Mouse (Mus musculus) midbrain, embryonic 12.5 days (tissue): ENCODE measurements at regions not wholly inside any gene's neighbourhood (a gene's known extent, or its start where the extent isn't known, plus 50 kb on each side); places are given as distances from the start of the nearest gene placed in this dataset.

ENCODE experiments used
- ATAC-seq: fragments of 200-750 bp; cut with Nextera tagmentation; 2 replicates; pipeline ENCODE4 v1.8.0; 2017; ENCODE audit warnings: low read depth, moderate TSS enrichment, moderate library complexity; ENCODE audit not compliant: low FRiP score
- H3K27ac ChIP-seq: fragments of 300-500 bp; sonication (generic); replicated peaks from 2 replicates; pipeline ENCODE4 v1.5.1; 2016; ENCODE audit warnings: mild to moderate bottlenecking
- H3K27me3 ChIP-seq: fragments of 300-500 bp; sonication (generic); 2 replicates; pipeline ENCODE4 v1.6.1; 2016; ENCODE audit warnings: mild to moderate bottlenecking
- H3K36me3 ChIP-seq: fragments of 300-500 bp; sonication (generic); 2 replicates; pipeline ENCODE4 v1.6.1; 2016
- H3K4me1 ChIP-seq: fragments of 300-500 bp; sonication (generic); 2 replicates; pipeline ENCODE4 v1.6.1; 2016
- H3K4me2 ChIP-seq: fragments of 300-500 bp; sonication (generic); replicated peaks from 2 replicates; pipeline ENCODE4 v1.6.1; 2016; ENCODE audit warnings: mild to moderate bottlenecking, moderate library complexity
- H3K4me3 ChIP-seq: fragments of 300-500 bp; sonication (generic); 2 replicates; pipeline ENCODE4 v1.5.1; 2016; ENCODE audit warnings: mild to moderate bottlenecking
- H3K9ac ChIP-seq: fragments of 300-500 bp; sonication (generic); replicated peaks from 2 replicates; pipeline ENCODE4 v1.6.1; 2016; ENCODE audit warnings: mild to moderate bottlenecking, moderate library complexity
- H3K9me3 ChIP-seq: fragments of 300-500 bp; sonication (generic); 2 replicates; pipeline ENCODE4 v1.6.1; 2016; ENCODE audit warnings: mild to moderate bottlenecking
- WGBS: fragments of 180-500 bp; shearing (Covaris S2); methylation state at CpG from one replicate; pipeline ENCODE4 v1.1.7; 2016; 5-methylcytosine and 5-hydroxymethylcytosine counted together

- no peaks in the 10 kb centered on the region for H3K9me3 ChIP-seq
- H3K4me1 ChIP-seq: no peaks in the 10 kb centered on the region
- no peak for ATAC-seq
- H3K9ac ChIP-seq: no peak overlapping the region
- H3K27me3 ChIP-seq: no peaks in the 10 kb centered on the region; the same call in 1 of the 2 replicates
- H3K36me3 ChIP-seq: no peaks in the 10 kb centered on the region
- H3K4me3 ChIP-seq: no peak overlapping the region
- no peak overlapping the region for H3K27ac ChIP-seq
- 80% methylated on average over 7 of the region's 7 CpGs for WGBS
- no peak overlapping the region for H3K4me2 ChIP-seq
These were observed 174.6 kb upstream of the Spdye4c start for GRCm38 (mm10) chr2:128416416-128416815.

GRCm38 (mm10) chr2:128418960-128419359, 172.0 kb upstream of the Spdye4c start:
- Histone ChIP-seq H3K4me2 (no peak overlapping the region), H3K27ac (no peak overlapping the region), H3K4me1 (no peaks in the 10 kb centered on the region), H3K36me3 (no peaks in the 10 kb centered on the region), H3K27me3 (no peaks in the 10 kb centered on the region), H3K9ac (no peak overlapping the region), H3K9me3 (no peaks in the 10 kb centered on the region), H3K4me3 (no peak overlapping the region)
- WGBS: 79% methylated on average over 3 of the region's 3 CpGs
- ATAC-seq: no peak

GRCm38 (mm10) chr2:128420406-128420805, 170.6 kb upstream of the Spdye4c start:
- no peaks in the 10 kb centered on the region for H3K4me1 ChIP-seq
- no peak overlapping the region for H3K9ac ChIP-seq
- H3K27ac ChIP-seq: no peak overlapping the region
- WGBS: 85% methylated on average over 10 of the region's 10 CpGs
- no peaks in the 10 kb centered on the region for H3K9me3 ChIP-seq
- H3K36me3 ChIP-seq: no peaks in the 10 kb centered on the region
- H3K27me3 ChIP-seq: no peaks in the 10 kb centered on the region
- no peak overlapping the region for H3K4me2 ChIP-seq
- no peak for ATAC-seq
- H3K4me3 ChIP-seq: no peak overlapping the region

GRCm38 (mm10) chr2:128422677-128423076, 168.3 kb upstream of the Spdye4c start:
- Histone ChIP-seq H3K4me1 (no peaks in the 10 kb centered on the region), H3K27ac (no peak overlapping the region), H3K9ac (no peak overlapping the region), H3K36me3 (no peaks in the 10 kb centered on the region), H3K4me3 (no peak overlapping the region), H3K27me3 (no peaks in the 10 kb centered on the region), H3K9me3 (no peaks in the 10 kb centered on the region), H3K4me2 (no peak overlapping the region)
- 42% methylated on average over 6 of the region's 6 CpGs for WGBS
- ATAC-seq: no peak

GRCm38 (mm10) chr2:128424236-128424635, 166.8 kb upstream of the Spdye4c start:
- no peak overlapping the region for H3K4me3 ChIP-seq
- WGBS: 92% methylated on average over 7 of the region's 7 CpGs
- H3K36me3 ChIP-seq: no peaks in the 10 kb centered on the region
- peaks cover 4% of the 10 kb centered on the region; the same call in 1 of the 2 replicates for H3K4me1 ChIP-seq
- H3K4me2 ChIP-seq: no peak overlapping the region
- H3K27me3 ChIP-seq: no peaks in the 10 kb centered on the region; the same call in 1 of the 2 replicates
- H3K27ac ChIP-seq: no peak overlapping the region
- no peak overlapping the region for H3K9ac ChIP-seq
- no peak for ATAC-seq
- H3K9me3 ChIP-seq: no peaks in the 10 kb centered on the region

- 89% methylated on average over 6 of the region's 6 CpGs for WGBS
- H3K4me1 ChIP-seq: peaks cover 4% of the 10 kb centered on the region; the same call in 1 of the 2 replicates
- H3K9ac ChIP-seq: no peak overlapping the region
- no peak overlapping the region for H3K27ac ChIP-seq
- H3K36me3 ChIP-seq: no peaks in the 10 kb centered on the region
- no peak overlapping the region for H3K4me3 ChIP-seq
- H3K9me3 ChIP-seq: no peaks in the 10 kb centered on the region
- H3K27me3 ChIP-seq: no peaks in the 10 kb centered on the region; the same call in 1 of the 2 replicates
- H3K4me2 ChIP-seq: no peak overlapping the region
- no peak for ATAC-seq
These were observed 163.7 kb upstream of the Spdye4c start for GRCm38 (mm10) chr2:128427181-128427880.

GRCm38 (mm10) chr2:128428154-128428553, 162.9 kb upstream of the Spdye4c start:
- Histone ChIP-seq H3K27ac (no peak overlapping the region), H3K4me1 (peaks cover 4% of the 10 kb centered on the region; the same call in 1 of the 2 replicates), H3K36me3 (no peaks in the 10 kb centered on the region), H3K27me3 (no peaks in the 10 kb centered on the region; the same call in 1 of the 2 replicates), H3K9me3 (no peaks in the 10 kb centered on the region), H3K4me3 (no peak overlapping the region), H3K9ac (no peak overlapping the region), H3K4me2 (no peak overlapping the region)
- 7% methylated on average over 7 of the region's 7 CpGs for WGBS
- no peak for ATAC-seq

GRCm38 (mm10) chr2:128428651-128429633, 162.1 kb upstream of the Spdye4c start:
- Histone ChIP-seq H3K27me3 (no peaks in the 10 kb centered on the region; the same call in 1 of the 2 replicates), H3K4me3 (no peak overlapping the region), H3K9me3 (no peaks in the 10 kb centered on the region), H3K4me1 (peaks cover 4% of the 10 kb centered on the region; the same call in 1 of the 2 replicates), H3K4me2 (no peak overlapping the region), H3K27ac (no peak overlapping the region), H3K9ac (no peak overlapping the region), H3K36me3 (no peaks in the 10 kb centered on the region)
- 65% methylated on average over 18 of the region's 18 CpGs for WGBS
- no peak for ATAC-seq

- Histone ChIP-seq H3K27ac (no peak overlapping the region), H3K4me1 (peaks cover 11% of the 10 kb centered on the region), H3K4me2 (no peak overlapping the region), H3K4me3 (no peak overlapping the region), H3K36me3 (no peaks in the 10 kb centered on the region), H3K9me3 (no peaks in the 10 kb centered on the region), H3K27me3 (no peaks in the 10 kb centered on the region; the same call in 1 of the 2 replicates), H3K9ac (no peak overlapping the region)
- no peak for ATAC-seq
- WGBS: 69% methylated on average over 7 of the region's 7 CpGs
These were observed 161.2 kb upstream of the Spdye4c start for GRCm38 (mm10) chr2:128429786-128430185.

- Histone ChIP-seq H3K4me3 (no peak overlapping the region), H3K27ac (no peak overlapping the region), H3K9me3 (no peaks in the 10 kb centered on the region), H3K27me3 (no peaks in the 10 kb centered on the region; the same call in 1 of the 2 replicates), H3K9ac (no peak overlapping the region), H3K4me2 (no peak overlapping the region), H3K36me3 (no peaks in the 10 kb centered on the region), H3K4me1 (peaks cover 13% of the 10 kb centered on the region)
- no peak for ATAC-seq
- 58% methylated on average over 9 of the region's 9 CpGs for WGBS
These were observed 160.2 kb upstream of the Spdye4c start for GRCm38 (mm10) chr2:128430776-128431291.

GRCm38 (mm10) chr2:128431751-128432150, 159.3 kb upstream of the Spdye4c start:
- H3K36me3 ChIP-seq: no peaks in the 10 kb centered on the region
- H3K27ac ChIP-seq: no peak overlapping the region
- no peak overlapping the region for H3K4me3 ChIP-seq
- H3K4me2 ChIP-seq: no peak overlapping the region
- H3K9ac ChIP-seq: no peak overlapping the region
- WGBS: 92% methylated on average over 4 of the region's 4 CpGs
- no peaks in the 10 kb centered on the region for H3K9me3 ChIP-seq
- ATAC-seq: no peak
- no peaks in the 10 kb centered on the region; the same call in 1 of the 2 replicates for H3K27me3 ChIP-seq
- H3K4me1 ChIP-seq: peaks cover 13% of the 10 kb centered on the region

- no peak for ATAC-seq
- no peak overlapping the region for H3K27ac ChIP-seq
- H3K4me2 ChIP-seq: no peak overlapping the region
- 84% methylated on average over 3 of the region's 3 CpGs for WGBS
- no peaks in the 10 kb centered on the region; the same call in 1 of the 2 replicates for H3K27me3 ChIP-seq
- H3K9ac ChIP-seq: no peak overlapping the region
- H3K4me1 ChIP-seq: peaks cover 13% of the 10 kb centered on the region
- no peaks in the 10 kb centered on the region for H3K9me3 ChIP-seq
- no peaks in the 10 kb centered on the region for H3K36me3 ChIP-seq
- no peak overlapping the region for H3K4me3 ChIP-seq
These were observed 158.3 kb upstream of the Spdye4c start for GRCm38 (mm10) chr2:128432741-128433140.
